ENCODE assay signal across 31 mouse cellular contexts in the genomic region with DNA sequence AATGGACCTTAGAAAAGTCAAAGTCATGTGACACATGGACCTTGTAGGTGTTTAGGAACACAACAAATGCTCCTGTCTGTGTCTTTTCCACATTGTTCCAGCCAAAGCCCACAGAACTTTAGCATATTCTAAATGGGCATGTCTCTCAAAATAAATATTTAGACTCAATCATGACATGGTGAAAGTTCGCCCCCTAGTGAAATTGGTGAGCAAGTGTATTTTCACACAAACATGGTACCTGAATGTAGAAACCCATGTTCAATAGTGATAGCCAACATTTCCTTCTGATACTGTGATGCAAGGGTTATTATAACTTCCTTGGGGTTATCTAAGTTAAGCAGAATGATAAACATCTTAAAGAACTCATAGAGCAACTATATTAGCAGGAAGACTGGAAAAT. TPM values are rescaled to one million over a fixed set of nuclear protein-coding genes. Genes with fewer than 3 reads are reported as not detected.
DNase-seq lines count a peak whose midpoint lies in the region; ATAC-seq and TF ChIP-seq lines count a peak whose summit lies in the region.
"Had no signal": no experiment of that assay in that cellular context is flagged by ENCODE, and none has a peak within 500 bp of the region (broad histone marks: within the 10 kb centered on the region; RNA-seq: fewer than 3 reads in every experiment).

No protein-coding gene starts in this region.

- DNase-seq in heart, adult 2 months = no peak
- no peak for DNase-seq in heart, adult 18-20 months
- DNase-seq in lung, embryonic 14.5 days = no peak
- no peak for DNase-seq in lung, postnatal 0 days (ENCODE audit: low spot score)
- peak; percentile 21 for DNase-seq in ES-CJ7 (ENCODE audit: low read depth, low spot score)
- DNase-seq in ZHBTc4 (ENCODE audit: low read depth, low spot score) = peak; percentile 24
- DNase-seq in thymus, postnatal 36 days = no peak
- DNase-seq in retina, postnatal 1 day = no peak
- DNase-seq: adrenal gland, adult 8-10 months; cerebellum, adult 11-12 months; cerebellum, postnatal 36 days; gastrocnemius, adult 2 months; heart, postnatal 4 days; kidney, adult 9 months; kidney, postnatal 4 days had no signal

- no peaks in the 10 kb centered on the region for H3K9me3 ChIP-seq in lung, embryonic 14.5 days (ENCODE audit: low read depth, low read length)
- H3K9me3 ChIP-seq in lung, postnatal 0 days (ENCODE audit: low read length) = no peaks in the 10 kb centered on the region
- H3K9me3 ChIP-seq: embryonic facial prominence, embryonic 13.5 days; forebrain, embryonic 12.5 days; heart, embryonic 10.5 days; limb, embryonic 12.5 days had no signal

- H3K4me2 ChIP-seq in lung, embryonic 14.5 days = no peak overlapping the region
- no peak overlapping the region for H3K4me2 ChIP-seq in lung, postnatal 0 days (replicated peaks; ENCODE audit: low read depth, low read length)
- H3K4me2 ChIP-seq: embryonic facial prominence, embryonic 13.5 days; forebrain, embryonic 12.5 days; hindbrain, embryonic 14.5 days; limb, embryonic 12.5 days had no signal

- no peak for TF ChIP-seq EP300 in heart, adult 2 months (IDR thresholded peaks at IDR 0.05; ENCODE audit: insufficient read depth, low read depth, low read length)
- TF ChIP-seq EP300 in lung, postnatal 0 days (IDR thresholded peaks at IDR 0.05) = no peak

- no peak for ATAC-seq in lung, embryonic 14.5 days (ENCODE audit: insufficient read depth)
- ATAC-seq in lung, postnatal 0 days = no peak
- ATAC-seq: inflammation-experienced regulatory T-cells, adult 6 months; midbrain, embryonic 16.5 days had no signal

- WGBS in heart, adult 2 months = 14% methylated on average over 1 of the region's 1 CpGs
- WGBS in lung, embryonic 14.5 days = 36% methylated on average over 1 of the region's 1 CpGs
- WGBS in lung, postnatal 0 days = 18% methylated on average over 1 of the region's 1 CpGs

- TF ChIP-seq CTCF in heart, adult 2 months (IDR thresholded peaks at IDR 0.05) = 0 out of 2 replicates have a peak, but pooled peaks have one; percentile 5
- peak; percentile 17; the same call in 1 of the 2 replicates for TF ChIP-seq CTCF in lung, embryonic 14.5 days (IDR thresholded peaks at IDR 0.05; ENCODE audit: low read depth)
- TF ChIP-seq CTCF in lung, postnatal 0 days (IDR thresholded peaks at IDR 0.05) = no peak

- H3K4me3 ChIP-seq in heart, adult 2 months = no peak overlapping the region
- no peak overlapping the region for H3K4me3 ChIP-seq in lung, embryonic 14.5 days (ENCODE audit: low read depth, low read length)
- H3K4me3 ChIP-seq in lung, postnatal 0 days (ENCODE audit: low read depth, low read length) = no peak overlapping the region
- H3K4me3 ChIP-seq: embryonic facial prominence, embryonic 13.5 days; erythroblast, embryonic 14.5 days; forebrain, embryonic 12.5 days; gastrocnemius, adult 2 months; heart, embryonic 10.5 days; limb, embryonic 12.5 days had no signal

- no peaks in the 10 kb centered on the region for H3K36me3 ChIP-seq in heart, adult 2 months (ENCODE audit: control insufficient read depth, insufficient read depth, low read length)
- H3K36me3 ChIP-seq in lung, embryonic 14.5 days (ENCODE audit: insufficient read depth) = no peaks in the 10 kb centered on the region
- no peaks in the 10 kb centered on the region for H3K36me3 ChIP-seq in lung, postnatal 0 days (ENCODE audit: insufficient read depth, low read length)
- H3K36me3 ChIP-seq: embryonic facial prominence, embryonic 13.5 days; forebrain, embryonic 12.5 days; heart, embryonic 10.5 days; limb, embryonic 12.5 days had no signal

- H3K4me1 ChIP-seq in heart, adult 2 months (ENCODE audit: control insufficient read depth, insufficient read depth, low read length) = no peaks in the 10 kb centered on the region
- no peaks in the 10 kb centered on the region for H3K4me1 ChIP-seq in lung, embryonic 14.5 days (ENCODE audit: insufficient read depth)
- no peaks in the 10 kb centered on the region for H3K4me1 ChIP-seq in lung, postnatal 0 days (ENCODE audit: insufficient read depth, low read depth, low read length)
- H3K4me1 ChIP-seq: embryonic facial prominence, embryonic 13.5 days; forebrain, embryonic 12.5 days; heart, embryonic 10.5 days; limb, embryonic 12.5 days had no signal

- H3K79me2 ChIP-seq in heart, adult 2 months (replicated peaks; ENCODE audit: control insufficient read depth, insufficient read depth, low read length) = no peaks in the 10 kb centered on the region

- H3K9ac ChIP-seq in heart, adult 2 months (ENCODE audit: low read depth, low read length) = no peak overlapping the region
- H3K9ac ChIP-seq in lung, embryonic 14.5 days = no peak overlapping the region
- H3K9ac ChIP-seq in lung, postnatal 0 days (replicated peaks; ENCODE audit: low read depth) = no peak overlapping the region
- H3K9ac ChIP-seq: embryonic facial prominence, embryonic 13.5 days; forebrain, embryonic 12.5 days; hindbrain, embryonic 14.5 days; limb, embryonic 12.5 days; liver, embryonic 14.5 days had no signal

- TF ChIP-seq POLR2A in heart, adult 2 months (IDR thresholded peaks at IDR 0.05; ENCODE audit: insufficient read depth, low read depth, low read length) = no peak

- H3K27me3 ChIP-seq in heart, adult 2 months (ENCODE audit: control insufficient read depth, insufficient read depth, low read length) = no peaks in the 10 kb centered on the region
- H3K27me3 ChIP-seq in lung, embryonic 14.5 days (ENCODE audit: insufficient read depth, low read length) = no peaks in the 10 kb centered on the region
- no peaks in the 10 kb centered on the region for H3K27me3 ChIP-seq in lung, postnatal 0 days (replicated peaks; ENCODE audit: insufficient read depth, low read length)
- H3K27me3 ChIP-seq: embryonic facial prominence, embryonic 13.5 days; forebrain, embryonic 12.5 days; limb, embryonic 12.5 days had no signal

- intact Hi-C loops in heart, adult 2 months (cut with DNase I) = no loop called here

- no peak overlapping the region for H3K27ac ChIP-seq in heart, adult 2 months
- H3K27ac ChIP-seq in lung, embryonic 14.5 days (ENCODE audit: low read depth) = no peak overlapping the region
- H3K27ac ChIP-seq in lung, postnatal 0 days (ENCODE audit: low read length) = no peak overlapping the region
- H3K27ac ChIP-seq: embryonic facial prominence, embryonic 13.5 days; forebrain, embryonic 12.5 days; gastrocnemius, adult 2 months; heart, embryonic 10.5 days; hindbrain, embryonic 14.5 days; limb, embryonic 12.5 days; liver, embryonic 14.5 days; macrophage had no signal

RNA-seq across cellular contexts. Expression of gene Sult1b1, which starts 12.9 kb away (rescaled TPM):
- not detected for total RNA-seq in heart, adult 2 months (2021)
- 0.16 TPM in 1 of 2 replicates, not detected in the other for polyA plus RNA-seq in heart, adult 2 months (2012; rRNA removed)
- total RNA-seq in heart, adult 18-20 months (2021) = not detected
- not detected in 2 replicates for polyA plus RNA-seq in lung, embryonic 14.5 days (2014; fragmentation: Nextera tagmentation; extraction: Ambion mirVana)
- not detected in 2 replicates for polyA plus RNA-seq in lung, postnatal 0 days (2015; fragmentation: Nextera tagmentation; extraction: Ambion mirVana)
- total RNA-seq: adrenal gland, adult 8-10 months; gastrocnemius, adult 2 months; gastrocnemius, postnatal 4 days; heart, postnatal 4 days; left cerebral cortex, postnatal 14 days had no signal
- polyA plus RNA-seq: embryonic facial prominence, embryonic 13.5 days; erythroblast, embryonic 14.5 days; forebrain, embryonic 12.5 days; hindbrain, embryonic 14.5 days; inflammation-experienced regulatory T-cells, adult 6 months; limb, embryonic 12.5 days; lung, embryonic 16.5 days; macrophage; midbrain, embryonic 16.5 days; neural tube, embryonic 14.5 days; thymus, postnatal 0 days had no signal

RNA-seq across cellular contexts. Expression of gene Sult1d1, which starts 17.9 kb away (rescaled TPM):
- not detected for total RNA-seq in heart, adult 2 months (2021)
- polyA plus RNA-seq in heart, adult 2 months (2012; rRNA removed) = 0.61 TPM in 1 of 2 replicates, not detected in the other
- total RNA-seq in heart, adult 18-20 months (2021) = under 1 TPM in 1 of 2 experiments, not detected in 1; 0.67 TPM
- not detected in 2 replicates for polyA plus RNA-seq in lung, embryonic 14.5 days (2014; fragmentation: Nextera tagmentation; extraction: Ambion mirVana)
- 0.14 and 0.21 TPM in 2 replicates for polyA plus RNA-seq in lung, postnatal 0 days (2015; fragmentation: Nextera tagmentation; extraction: Ambion mirVana)
- total RNA-seq: gastrocnemius, adult 2 months; heart, postnatal 4 days; left cerebral cortex, postnatal 14 days had no signal
- polyA plus RNA-seq: erythroblast, embryonic 14.5 days; heart, embryonic 10.5 days; hindbrain, embryonic 14.5 days; limb, embryonic 12.5 days; lung, embryonic 16.5 days; macrophage; midbrain, embryonic 16.5 days; neural tube, embryonic 14.5 days; thymus, postnatal 0 days had no signal

RNA-seq across cellular contexts. Expression of gene Sult1e1, which starts 40.5 kb away (rescaled TPM):
- total RNA-seq in heart, adult 2 months (2021) = not detected
- not detected in 2 replicates for polyA plus RNA-seq in heart, adult 2 months (2012; rRNA removed)
- under 1 TPM in 1 of 2 experiments, not detected in 1; 0.57 TPM for total RNA-seq in heart, adult 18-20 months (2021)
- polyA plus RNA-seq in lung, embryonic 14.5 days (2014; fragmentation: Nextera tagmentation; extraction: Ambion mirVana) = not detected in 2 replicates
- polyA plus RNA-seq in lung, postnatal 0 days (2015; fragmentation: Nextera tagmentation; extraction: Ambion mirVana) = not detected in 2 replicates
- total RNA-seq: gastrocnemius, postnatal 4 days; heart, postnatal 4 days; left cerebral cortex, postnatal 14 days had no signal
- polyA plus RNA-seq: erythroblast, embryonic 14.5 days; heart, embryonic 10.5 days; heart, embryonic 16.5 days; hindbrain, embryonic 14.5 days; inflammation-experienced regulatory T-cells, adult 6 months; limb, embryonic 12.5 days; liver, embryonic 14.5 days; lung, embryonic 16.5 days; macrophage; midbrain, embryonic 16.5 days; neural tube, embryonic 14.5 days had no signal

Comparison
In these comparisons a context has a peak if more than half of its experiments do, and no peak if none do; other contexts are left out.
1. DNase-seq: peak in ES-CJ7 (single experiment) and ZHBTc4 (single experiment); none in heart, adult 2 months (0 of 2), heart, adult 18-20 months (0 of 2), lung, embryonic 14.5 days (single experiment), lung, postnatal 0 days (single experiment), thymus, postnatal 36 days (0 of 2) and retina, postnatal 1 day (single experiment).